Mouse (Mus musculus) thymus, adult 18-20 months (tissue): ENCODE data around the gene Trdn.

Experiments used
- DNase-seq, 2 experiments: peaks; one replicate each; pipeline ENCODE4 v3.0.0; 2022; ENCODE audit warnings: mixed read lengths in 2 of 2

Trdn gene

GRCm38 (mm10) chr10:33080254-33080653 is at the start of gene Trdn:
Gene Trdn, plus strand, starts transcription at chr10:33080554.
- DNase-seq, result no peak

DNA sequence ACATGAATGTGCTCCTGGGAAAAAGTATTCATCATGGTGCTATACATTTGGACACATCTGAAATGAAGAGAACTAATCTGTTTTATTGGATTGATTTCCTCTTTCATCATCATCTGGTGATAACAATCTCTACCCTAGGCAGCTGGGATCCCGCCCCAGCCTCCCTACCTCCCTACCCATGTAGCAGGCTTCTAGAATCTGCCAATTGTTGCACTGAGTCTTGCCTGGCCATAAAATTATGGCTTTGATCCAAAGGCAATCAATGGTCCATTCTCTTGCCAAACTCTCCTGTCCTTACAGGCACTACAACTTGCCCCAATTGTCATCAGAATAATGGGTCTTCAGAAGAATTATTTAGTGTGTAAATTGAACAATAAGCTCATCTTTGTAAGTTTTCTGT is 19.6 kb upstream of the Trdn start:
- DNase-seq, result no peak

GRCm38 (mm10) chr10:33065566-33065965 is 14.8 kb upstream of the Trdn start:
- no peak for DNase-seq

DNA sequence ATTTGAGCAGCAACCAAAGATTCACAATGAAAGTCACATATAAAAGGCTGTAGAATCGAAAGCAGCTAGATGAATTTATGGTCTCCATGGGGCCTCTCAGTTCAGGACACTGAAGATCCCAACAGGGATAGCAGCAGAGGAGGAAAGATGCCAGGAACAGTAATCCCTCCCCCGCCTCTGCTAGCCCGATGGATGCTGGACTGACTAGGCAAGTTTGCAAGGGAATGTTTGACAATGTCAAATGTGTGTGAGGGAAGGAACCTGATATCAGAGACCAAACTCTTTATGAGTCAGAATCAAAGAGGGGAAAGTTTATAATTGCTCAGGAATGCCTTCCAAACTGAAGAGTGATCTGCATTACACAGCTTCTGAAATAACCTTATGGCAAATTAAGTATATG is 7.2 kb upstream of the Trdn start:
- DNase-seq, result no peak

GRCm38 (mm10) chr10:33082151-33082844 is 1.9 kb downstream of the Trdn start:
- DNase-seq, result no peak

GRCm38 (mm10) chr10:33082961-33083626 is 2.7 kb downstream of the Trdn start:
- DNase-seq, result no peak

DNA sequence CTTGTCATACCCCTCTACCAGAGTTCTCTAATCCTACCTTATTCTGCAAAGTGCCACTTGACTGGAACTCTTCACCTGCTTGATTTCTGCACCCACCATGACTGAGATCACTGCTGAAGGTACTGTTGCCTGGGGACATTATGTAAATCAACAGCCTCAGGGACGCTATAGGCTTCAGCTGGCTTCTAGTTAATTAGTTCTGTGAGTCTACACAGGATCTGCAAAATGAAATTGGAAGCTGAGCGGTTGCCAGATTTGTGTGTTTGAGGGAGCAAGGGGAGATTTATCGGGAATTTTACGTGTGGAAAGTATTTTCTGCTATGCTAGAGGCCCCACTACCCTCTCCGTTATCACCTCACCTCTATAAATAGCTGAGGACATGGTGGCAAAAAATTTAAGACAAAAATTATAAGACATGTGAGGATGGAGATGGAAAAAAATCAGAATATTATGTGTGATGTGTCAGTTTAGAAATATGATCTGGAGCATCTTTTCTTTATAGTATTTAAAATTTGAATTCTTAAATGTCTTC is 3.3 kb downstream of the Trdn start:
- no peak for DNase-seq

DNA sequence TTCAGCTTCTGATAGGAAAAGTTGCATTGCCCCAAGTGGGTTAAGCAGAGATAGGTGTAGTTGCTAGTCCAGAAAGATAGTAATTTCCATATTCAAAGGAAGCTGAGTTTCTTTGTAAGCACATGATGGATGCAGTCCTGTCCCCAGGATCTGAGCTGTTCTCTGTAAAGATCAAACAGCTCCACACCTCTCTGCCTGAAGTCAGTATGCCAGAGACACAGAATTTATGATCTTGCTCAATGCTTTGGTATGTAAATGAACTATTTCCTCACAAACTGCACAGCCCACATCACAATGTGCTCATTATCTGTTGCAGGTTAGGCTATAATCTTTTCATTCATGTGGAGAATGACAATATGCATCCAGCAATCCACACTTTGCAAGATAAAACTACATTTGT is 8.0 kb downstream of the Trdn start:
- no peak for DNase-seq

GRCm38 (mm10) chr10:33092400-33092799 is 12.0 kb downstream of the Trdn start:
- DNase-seq, result no peak

- DNase-seq, result no peak
These were observed 27.6 kb downstream of the Trdn start for GRCm38 (mm10) chr10:33107942-33108341.

- no peak for DNase-seq
These were observed 42.7 kb downstream of the Trdn start for GRCm38 (mm10) chr10:33123028-33123427.

DNA sequence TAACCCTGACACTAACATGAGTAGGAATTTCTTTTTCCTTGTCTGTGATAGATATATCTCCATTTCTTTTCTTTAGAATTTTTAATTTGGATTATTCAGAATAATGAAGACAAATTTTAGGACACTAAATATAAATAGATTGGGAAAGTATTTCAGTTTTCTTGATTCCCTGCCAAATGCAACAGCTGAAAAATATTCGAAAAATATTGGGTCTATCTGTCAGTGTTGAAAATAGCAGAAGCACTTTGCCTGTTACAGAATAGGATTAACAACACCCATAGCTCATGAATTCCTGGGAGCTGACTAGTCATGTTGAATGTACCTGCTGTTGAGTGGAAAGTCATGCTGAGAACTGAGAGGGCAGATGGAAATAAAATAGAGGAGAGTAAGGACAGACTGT is 64.6 kb downstream of the Trdn start:
- no peak for DNase-seq

GRCm38 (mm10) chr10:33179731-33180631 is 99.6 kb downstream of the Trdn start:
- DNase-seq, result no peak

- DNase-seq, result no peak
These were observed 108.7 kb downstream of the Trdn start for GRCm38 (mm10) chr10:33189031-33189430.

- no peak for DNase-seq
These were observed 115.6 kb downstream of the Trdn start for GRCm38 (mm10) chr10:33195919-33196318.

- DNase-seq, result no peak
These were observed 117.9 kb downstream of the Trdn start for GRCm38 (mm10) chr10:33198257-33198656.

GRCm38 (mm10) chr10:33210411-33210810 is 130.1 kb downstream of the Trdn start:
- no peak for DNase-seq

GRCm38 (mm10) chr10:33253911-33254310 is 173.6 kb downstream of the Trdn start:
- no peak for DNase-seq

GRCm38 (mm10) chr10:33256202-33256601 is 175.8 kb downstream of the Trdn start:
- DNase-seq, result no peak

- DNase-seq, result no peak
These were observed 224.6 kb downstream of the Trdn start for GRCm38 (mm10) chr10:33304982-33305381.

GRCm38 (mm10) chr10:33353026-33353425 is 272.7 kb downstream of the Trdn start:
- no peak for DNase-seq

GRCm38 (mm10) chr10:33366521-33366920 is 286.2 kb downstream of the Trdn start:
- no peak for DNase-seq

DNA sequence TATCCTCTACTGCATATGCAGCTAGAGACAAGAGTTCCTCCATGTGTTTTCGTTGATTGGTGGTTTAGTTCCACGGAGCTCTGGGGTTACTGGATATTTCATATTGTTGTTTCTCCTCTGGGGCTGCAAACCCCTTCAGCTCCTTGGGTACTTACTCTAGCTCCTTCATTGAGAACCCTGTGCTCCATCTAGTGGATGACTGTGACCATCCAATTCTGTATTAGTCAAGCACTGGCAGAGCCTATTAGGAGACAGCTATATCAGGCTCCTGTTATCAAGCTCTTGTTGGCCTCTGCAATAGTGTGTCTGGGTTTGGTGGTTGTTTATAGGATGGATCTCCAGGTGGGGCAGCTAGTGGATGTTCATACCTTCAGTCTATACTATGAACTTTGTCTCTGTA is 290.2 kb downstream of the Trdn start:
- no peak for DNase-seq
